Mouse (Mus musculus) liver, postnatal 0 days (tissue): ENCODE results near the gene Troap. TPM values are rescaled to one million over a fixed set of nuclear protein-coding genes. Genes with fewer than 3 reads are reported as not detected.

Experiments
- ATAC-seq: fragments of 200-750 bp; cut with Nextera tagmentation; 2 replicates; pipeline ENCODE4 v1.8.0; 2017; ENCODE audit warnings: mild to moderate bottlenecking, moderate library complexity
- DNase-seq: peaks from one replicate; pipeline ENCODE4 v3.0.0-alpha.2; 2016
- H3K27ac ChIP-seq: fragments of 300-500 bp; sonication (generic); 2 replicates; pipeline ENCODE4 v1.5.1; 2014; ENCODE audit warnings: antibody characterized with exemption, moderate library complexity, mild to moderate bottlenecking, low read depth
- H3K27me3 ChIP-seq: fragments of 300-500 bp; sonication (generic); 2 replicates; pipeline ENCODE4 v1.6.1; 2014; ENCODE audit warnings: low read length, control low read depth, mixed read lengths; ENCODE audit not compliant: insufficient read depth
- H3K36me3 ChIP-seq: fragments of 300-500 bp; sonication (generic); replicated peaks from 2 replicates; pipeline ENCODE4 v1.6.1; 2014; ENCODE audit warnings: mild to moderate bottlenecking, control low read depth, low read length, moderate library complexity, mixed read lengths; ENCODE audit not compliant: insufficient read depth
- H3K4me1 ChIP-seq: fragments of 300-500 bp; sonication (generic); 2 replicates; pipeline ENCODE4 v1.6.1; 2014; ENCODE audit warnings: antibody characterized with exemption, mild to moderate bottlenecking, control low read depth; ENCODE audit not compliant: insufficient read depth
- H3K4me2 ChIP-seq: fragments of 300-500 bp; sonication (generic); 2 replicates; pipeline ENCODE4 v1.6.1; 2014; ENCODE audit warnings: low read depth, mild to moderate bottlenecking, low read length, moderate library complexity, mixed read lengths
- H3K4me3 ChIP-seq: fragments of 300-500 bp; sonication (generic); 2 replicates; pipeline ENCODE4 v1.5.1; 2014; ENCODE audit warnings: low read depth, low read length
- H3K9ac ChIP-seq: fragments of 300-500 bp; sonication (generic); replicated peaks from 2 replicates; pipeline ENCODE4 v1.6.1; 2014; ENCODE audit warnings: mild to moderate bottlenecking, moderate library complexity
- H3K9me3 ChIP-seq: fragments of 300-500 bp; sonication (generic); 2 replicates; pipeline ENCODE4 v1.6.1; 2016; ENCODE audit warnings: mild to moderate bottlenecking, control low read depth, low read length, mixed read lengths
- CTCF ChIP-seq: sonication (generic); IDR thresholded peaks from 2 replicates; pipeline ENCODE4 v1.5.1; 2016; ENCODE audit warnings: antibody characterized with exemption, low read depth
- EP300 ChIP-seq: IDR thresholded peaks from 2 replicates; pipeline ENCODE4 v1.6.1; 2016; ENCODE audit warnings: antibody characterized with exemption, low read depth, mild to moderate bottlenecking
- WGBS: fragments of 180-500 bp; shearing (Covaris S2); extraction: QIAGEN DNeasy Blood & Tissue Kit; methylation state at CpG from one replicate; pipeline ENCODE4 v1.1.7; 2014; ENCODE audit not compliant: insufficient replicate concordance; 5-methylcytosine and 5-hydroxymethylcytosine counted together
- polyA plus RNA-seq: library from polyadenylated mRNA; unstranded; fragments of >200 nt; fragmentation: Nextera tagmentation; extraction: Ambion mirVana; gene quantifications from 2 replicates; pipeline ENCODE4 v1.2.1, GENCODE M21; 2015

The Troap gene
- polyA plus RNA-seq, 1 experiment from 2014 or later, result 6.7 TPM

DNA sequence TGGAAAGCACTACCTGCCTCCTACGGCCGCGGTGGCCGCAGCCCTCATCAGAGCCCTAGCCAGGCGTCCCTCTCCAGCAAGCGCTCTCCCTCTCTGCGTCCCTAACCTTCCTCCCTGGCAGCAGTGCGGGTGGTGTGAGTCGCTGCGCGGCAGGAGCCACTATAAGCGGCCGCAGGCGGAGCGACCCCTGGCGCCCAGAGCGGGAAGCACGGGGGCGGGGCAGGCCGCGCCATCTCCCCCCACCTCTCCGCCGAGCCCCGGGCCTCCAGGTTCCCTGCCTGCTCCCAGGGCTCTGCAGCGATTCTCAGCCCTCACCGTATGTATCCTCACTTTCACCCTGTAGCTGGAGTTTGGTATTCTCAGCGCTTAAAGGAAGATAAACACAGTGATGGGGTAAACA, 13.9 kb downstream of the Troap start:
- peak overlapping the region; percentile 34 for H3K4me3 ChIP-seq
- 1% methylated on average over 27 of the region's 27 CpGs for WGBS
- H3K9ac ChIP-seq, result no peak overlapping the region
- peak; percentile 85 for TF ChIP-seq CTCF
- no peak for TF ChIP-seq EP300
- DNase-seq (peak; percentile 86), ATAC-seq (peak; percentile 76)
- H3K27ac ChIP-seq, result no peak overlapping the region
- H3K36me3 ChIP-seq, result no peaks in the 10 kb centered on the region
- peak overlapping the region; percentile 53 for H3K4me2 ChIP-seq
- peaks cover 79% of the 10 kb centered on the region for H3K27me3 ChIP-seq
- H3K9me3 ChIP-seq, result no peaks in the 10 kb centered on the region
- H3K4me1 ChIP-seq, result peaks cover 13% of the 10 kb centered on the region

DNA sequence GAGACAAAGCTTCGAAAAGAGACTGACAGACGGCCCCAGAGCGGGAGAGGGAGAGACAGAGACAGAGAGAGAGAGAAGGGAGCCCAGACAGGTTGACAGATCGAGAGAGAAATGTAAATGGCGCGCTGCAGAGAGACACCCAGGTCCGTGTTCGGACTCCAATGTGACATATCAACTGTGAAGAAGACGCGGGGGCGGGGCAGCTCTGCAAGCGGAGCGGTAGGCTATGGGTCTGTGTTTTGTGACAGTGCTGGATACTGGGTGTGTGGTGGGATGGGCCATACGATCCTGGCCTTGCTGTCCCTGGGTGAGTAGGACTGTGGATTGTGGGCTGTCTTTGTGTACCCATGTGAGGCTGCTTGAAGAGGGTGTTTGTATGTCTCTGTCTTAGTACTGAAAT, 14.7 kb downstream of the Troap start:
- Histone ChIP-seq H3K4me3 (peak overlapping the region; percentile 8; the same call in 1 of the 2 replicates), H3K4me2 (peak overlapping the region; percentile 53), H3K27me3 (peaks cover 86% of the 10 kb centered on the region), H3K27ac (no peak overlapping the region), H3K36me3 (no peaks in the 10 kb centered on the region), H3K4me1 (peaks cover 15% of the 10 kb centered on the region), H3K9ac (no peak overlapping the region), H3K9me3 (no peaks in the 10 kb centered on the region)
- DNase-seq (no peak), ATAC-seq (no peak)
- TF ChIP-seq CTCF (no peak), EP300 (no peak)
- 13% methylated on average over 14 of the region's 14 CpGs for WGBS

DNA sequence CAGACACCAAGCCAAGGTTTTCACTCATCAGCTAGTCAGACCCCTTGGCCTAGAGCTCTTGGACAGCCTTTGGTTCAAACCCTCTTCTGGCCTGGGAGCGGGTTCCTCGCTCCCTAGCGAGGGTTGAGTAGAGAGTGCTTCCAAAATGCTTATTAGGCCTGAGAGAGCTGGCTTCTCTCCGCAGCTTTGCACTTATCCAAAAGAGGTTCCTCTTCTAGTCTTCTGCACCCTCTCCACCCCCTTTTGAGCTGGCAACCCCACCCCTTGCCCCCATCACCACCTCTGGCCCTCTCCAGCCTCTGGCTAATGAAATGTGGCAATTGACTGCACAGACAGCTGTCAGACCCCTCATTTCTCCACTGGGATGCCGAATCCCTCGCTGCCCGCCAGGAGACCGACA, 18.5 kb downstream of the Troap start, which contains the start of gene Dnajc22:
Gene Dnajc22 (plus strand): TSS at position 301 of the 400 bp plus-strand sequence.
- H3K9me3 ChIP-seq, result no peaks in the 10 kb centered on the region
- H3K27me3 ChIP-seq, result peaks cover 95% of the 10 kb centered on the region
- H3K4me1 ChIP-seq, result peaks cover 24% of the 10 kb centered on the region
- H3K9ac ChIP-seq, result peak within 1 kb of the TSS; percentile 38; the same call in 1 of the 2 replicates
- 63% methylated on average over 8 of the region's 8 CpGs for WGBS
- TF ChIP-seq CTCF (no peak), EP300 (no peak)
- H3K36me3 ChIP-seq, result no peaks in the 10 kb centered on the region
- ATAC-seq, result no peak
- H3K4me2 ChIP-seq, result peak within 1 kb of the TSS; percentile 78
- no peak within 1 kb of the TSS for H3K27ac ChIP-seq
- DNase-seq, result no peak
- H3K4me3 ChIP-seq, result peak within 1 kb of the TSS; percentile 47

DNA sequence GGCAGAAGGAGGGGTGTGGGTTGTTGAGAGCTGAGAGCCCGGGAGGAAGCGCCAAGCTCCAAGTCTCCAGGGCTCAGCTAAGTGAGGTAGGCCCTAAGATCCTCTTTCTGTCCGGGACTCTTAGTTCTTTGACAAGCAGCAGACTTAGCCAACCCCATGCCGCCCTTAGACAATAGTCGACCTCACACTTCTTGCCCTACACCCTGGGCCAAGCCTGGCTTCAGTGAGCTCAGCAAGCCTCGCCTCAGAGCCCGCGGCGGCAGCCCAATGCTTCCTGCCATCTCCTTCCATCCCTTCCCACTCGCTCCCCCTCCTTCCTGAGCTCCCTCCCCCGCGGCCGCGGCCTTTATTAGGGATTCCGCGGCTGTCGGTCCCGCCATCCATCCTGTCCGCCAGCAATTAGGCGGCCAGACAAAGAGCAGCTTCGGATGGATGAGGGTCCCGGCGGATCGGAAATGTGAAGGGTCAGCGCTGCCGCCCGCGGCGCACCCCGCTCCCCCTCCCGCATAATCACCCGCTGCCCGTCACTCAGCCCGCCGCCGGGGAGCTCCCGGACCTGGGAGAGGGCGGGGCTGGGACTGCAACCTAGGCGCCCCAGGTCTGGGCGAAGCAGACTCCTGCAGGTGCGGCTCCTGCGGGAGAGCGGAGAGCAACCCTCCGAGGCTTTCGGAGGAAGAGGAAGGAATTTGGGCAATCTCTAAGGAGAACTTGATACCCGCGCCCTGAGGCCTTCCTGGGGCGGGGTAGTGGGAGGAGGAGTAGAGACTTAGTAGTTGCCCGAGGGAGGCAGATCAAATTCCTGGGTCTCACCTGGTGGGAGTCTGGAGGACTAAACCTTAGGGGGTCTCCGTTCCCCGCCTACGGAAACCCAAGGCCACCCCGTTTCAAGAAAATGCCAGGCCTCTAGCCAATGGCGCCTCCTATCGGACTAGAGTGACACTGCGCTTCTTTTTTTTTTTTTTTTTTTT, 19.2 kb downstream of the Troap start:
- H3K9me3 ChIP-seq, result no peaks in the 10 kb centered on the region
- ATAC-seq (peak; percentile 18; the same call in 1 of the 2 replicates), DNase-seq (no peak)
- H3K4me2 ChIP-seq, result peak overlapping the region; percentile 78
- peaks cover 95% of the 10 kb centered on the region for H3K27me3 ChIP-seq
- TF ChIP-seq CTCF, result peak; percentile 51
- TF ChIP-seq EP300, result no peak
- peak overlapping the region; percentile 38; the same call in 1 of the 2 replicates for H3K9ac ChIP-seq
- WGBS, result 2% methylated on average over 54 of the region's 56 CpGs
- peaks cover 22% of the 10 kb centered on the region for H3K4me1 ChIP-seq
- H3K36me3 ChIP-seq, result no peaks in the 10 kb centered on the region
- H3K27ac ChIP-seq, result no peak overlapping the region
- H3K4me3 ChIP-seq, result peak overlapping the region; percentile 47

DNA sequence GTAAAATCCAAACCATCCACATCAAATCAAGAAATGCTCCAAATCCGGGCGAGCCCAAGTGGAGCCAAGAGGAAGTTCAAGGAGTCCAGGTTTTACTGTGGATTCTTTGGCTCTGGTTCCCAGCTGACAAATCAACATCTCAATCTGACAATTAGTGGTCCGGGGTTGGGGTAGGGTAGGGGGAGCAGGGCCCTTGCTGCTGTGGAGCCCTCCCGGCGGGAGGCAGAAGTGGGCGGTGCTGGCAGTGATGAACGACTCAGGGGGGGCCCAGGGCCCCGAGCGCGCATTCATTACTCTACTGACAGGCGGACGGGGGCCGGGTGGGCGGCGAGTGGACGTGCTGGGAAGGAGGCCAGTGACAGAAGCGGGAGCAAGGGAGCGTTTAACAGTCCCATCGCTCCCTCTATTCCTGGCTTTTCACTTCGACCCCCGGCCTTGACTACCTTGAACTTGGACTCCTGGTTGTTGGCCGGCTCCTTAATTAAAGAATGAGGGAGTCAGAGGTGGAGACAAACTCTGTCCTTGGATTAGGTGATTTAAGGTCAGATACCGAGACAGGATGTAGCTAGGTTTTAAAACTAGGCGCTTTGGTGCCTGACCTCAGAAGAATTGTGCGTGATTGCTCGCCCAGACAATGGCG, 20.4 kb downstream of the Troap start:
- H3K9ac ChIP-seq, result no peak overlapping the region
- peaks cover 93% of the 10 kb centered on the region for H3K27me3 ChIP-seq
- 5% methylated on average over 27 of the region's 27 CpGs for WGBS
- no peak for ATAC-seq
- H3K36me3 ChIP-seq, result no peaks in the 10 kb centered on the region
- H3K4me3 ChIP-seq, result no peak overlapping the region
- TF ChIP-seq EP300 (no peak), CTCF (no peak)
- no peak overlapping the region for H3K4me2 ChIP-seq
- no peak overlapping the region for H3K27ac ChIP-seq
- H3K4me1 ChIP-seq, result peaks cover 24% of the 10 kb centered on the region
- H3K9me3 ChIP-seq, result no peaks in the 10 kb centered on the region
- no peak for DNase-seq

DNA sequence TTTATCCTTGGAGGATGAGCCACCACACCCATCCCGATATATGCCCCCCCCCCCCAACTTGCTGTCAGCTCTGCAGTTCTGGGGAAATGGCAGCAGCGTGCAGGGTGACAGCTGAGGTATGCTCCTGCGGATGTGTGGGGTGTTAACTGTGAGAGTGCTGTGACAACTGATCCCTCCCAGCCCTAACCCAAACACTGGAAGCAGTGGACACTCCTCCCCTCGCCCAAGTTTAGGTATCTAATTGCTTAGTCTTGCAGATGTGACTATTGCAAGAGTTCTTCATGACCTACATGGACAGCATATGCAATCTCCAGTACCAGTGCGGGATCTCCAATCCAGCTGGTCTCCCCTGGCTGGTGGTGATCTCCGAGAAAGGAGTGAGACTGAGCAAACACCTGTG, 21.0 kb downstream of the Troap start:
- H3K4me3 ChIP-seq, result no peak overlapping the region
- no peaks in the 10 kb centered on the region for H3K36me3 ChIP-seq
- no peak overlapping the region for H3K9ac ChIP-seq
- no peaks in the 10 kb centered on the region for H3K9me3 ChIP-seq
- peaks cover 24% of the 10 kb centered on the region for H3K4me1 ChIP-seq
- DNase-seq (no peak), ATAC-seq (no peak)
- no peak overlapping the region for H3K4me2 ChIP-seq
- peaks cover 86% of the 10 kb centered on the region for H3K27me3 ChIP-seq
- WGBS, result 14% methylated on average over 6 of the region's 6 CpGs
- H3K27ac ChIP-seq, result no peak overlapping the region
- TF ChIP-seq CTCF (no peak), EP300 (no peak)
